Mouse (Mus musculus) kidney, postnatal 0 days (tissue): Measurements from ENCODE around the gene Igsf8. TPM values are rescaled to one million over a fixed set of nuclear protein-coding genes. Genes with fewer than 3 reads are reported as not detected.
A peak's percentile ranks its signal among the peaks of the same experiment; 100 is the strongest.

Source experiments
- ATAC-seq: fragments of 200-750 bp; cut with Nextera tagmentation; replicated peaks from 2 replicates; pipeline ENCODE4 v1.8.0; 2017; ENCODE audit warnings: low read depth, moderate number of reproducible peaks, moderate TSS enrichment, moderate library complexity; ENCODE audit not compliant: low FRiP score
- DNase-seq: peaks from one replicate; pipeline ENCODE4 v3.0.0-alpha.2; 2016; ENCODE audit warnings: low spot score
- H3K27ac ChIP-seq: fragments of 300-500 bp; sonication (generic); 2 replicates; pipeline ENCODE4 v1.5.1; 2014; ENCODE audit warnings: mild to moderate bottlenecking
- H3K27me3 ChIP-seq: fragments of 300-500 bp; sonication (generic); 2 replicates; pipeline ENCODE4 v1.6.1; 2014; ENCODE audit warnings: low read length, mixed read lengths; ENCODE audit not compliant: insufficient read depth
- H3K36me3 ChIP-seq: fragments of 300-500 bp; sonication (generic); 2 replicates; pipeline ENCODE4 v1.6.1; 2014; ENCODE audit warnings: low read length, mixed read lengths; ENCODE audit not compliant: insufficient read depth
- H3K4me1 ChIP-seq: fragments of 300-500 bp; sonication (generic); replicated peaks from 2 replicates; pipeline ENCODE4 v1.6.1; 2014; ENCODE audit warnings: antibody characterized with exemption, low read length, mixed read lengths; ENCODE audit not compliant: insufficient read depth
- H3K4me2 ChIP-seq: fragments of 300-500 bp; sonication (generic); 2 replicates; pipeline ENCODE4 v1.6.1; 2014; ENCODE audit warnings: mild to moderate bottlenecking, low read length, moderate library complexity, mixed read lengths
- H3K4me3 ChIP-seq: fragments of 300-500 bp; sonication (generic); replicated peaks from 2 replicates; pipeline ENCODE4 v1.5.1; 2014; ENCODE audit warnings: low read depth, low read length
- H3K9ac ChIP-seq: fragments of 300-500 bp; sonication (generic); 2 replicates; pipeline ENCODE4 v1.6.1; 2014; ENCODE audit warnings: low read depth, low read length
- H3K9me3 ChIP-seq: fragments of 300-500 bp; sonication (generic); replicated peaks from 2 replicates; pipeline ENCODE4 v1.6.1; 2016; ENCODE audit warnings: low read length, inconsistent platforms, mixed read lengths
- CTCF ChIP-seq: IDR thresholded peaks from 2 replicates; pipeline ENCODE4 v1.5.1; 2016; ENCODE audit warnings: antibody characterized with exemption, low read depth, mild to moderate bottlenecking, moderate library complexity
- WGBS: fragments of 180-500 bp; shearing (Covaris S2); extraction: QIAGEN DNeasy Blood & Tissue Kit; methylation state at CpG from one replicate; pipeline ENCODE4 v1.1.7; 2014; 5-methylcytosine and 5-hydroxymethylcytosine counted together
- polyA plus RNA-seq: library from polyadenylated mRNA; unstranded; fragments of >200 nt; fragmentation: Nextera tagmentation; extraction: Ambion mirVana; gene quantifications from 2 replicates; pipeline ENCODE4 v1.2.1, GENCODE M21; 2015

Igsf8 gene
- polyA plus RNA-seq, 1 experiment from 2014 or later: 39.0 TPM

DNA sequence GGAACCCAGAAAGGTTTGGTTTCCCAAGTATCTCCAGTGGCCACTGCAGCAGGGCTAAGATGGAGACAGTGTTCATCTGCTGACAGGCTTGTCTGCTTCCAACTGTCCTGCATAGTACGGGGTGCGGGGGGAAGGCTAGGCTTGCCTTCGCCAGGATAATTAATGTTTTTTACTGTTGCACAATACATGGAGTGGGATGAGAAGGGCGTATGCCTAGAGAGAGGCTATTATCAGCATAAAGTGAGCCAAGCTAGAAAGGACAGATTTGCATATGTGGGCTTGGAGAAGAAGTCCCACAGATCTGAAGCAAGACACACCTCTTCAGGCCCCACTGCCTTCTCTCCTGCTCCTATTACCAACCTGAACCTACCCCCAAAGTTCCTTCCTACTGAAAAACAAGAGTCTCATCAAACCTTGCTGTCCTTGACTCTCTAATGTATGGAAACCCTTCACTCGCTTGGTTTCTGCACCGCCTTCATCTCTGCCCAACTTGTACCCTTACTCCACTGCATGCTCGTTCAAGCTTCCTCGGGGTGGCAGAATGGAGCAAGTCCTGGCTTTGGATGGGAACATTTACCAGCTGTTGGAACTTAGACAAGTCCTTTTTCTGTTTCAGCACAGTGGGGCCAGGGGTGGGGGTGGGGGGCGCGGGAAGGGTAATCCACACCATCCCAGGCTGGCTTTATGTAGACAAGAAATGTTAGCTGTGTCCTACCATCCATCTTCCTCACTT is 20.2 kb downstream of the Igsf8 start:
- ATAC-seq (no peak), DNase-seq (no peak)
- peak; percentile 27; the same call in 1 of the 2 replicates for TF ChIP-seq CTCF
- no peaks in the 10 kb centered on the region for H3K36me3 ChIP-seq
- no peaks in the 10 kb centered on the region for H3K9me3 ChIP-seq
- no peak overlapping the region for H3K27ac ChIP-seq
- H3K4me1 ChIP-seq: no peaks in the 10 kb centered on the region
- WGBS: 62% methylated on average over 10 of the region's 10 CpGs
- no peak overlapping the region for H3K4me2 ChIP-seq
- H3K27me3 ChIP-seq: no peaks in the 10 kb centered on the region
- no peak overlapping the region for H3K9ac ChIP-seq
- H3K4me3 ChIP-seq: no peak overlapping the region

GRCm38 (mm10) chr1:172283073-172283472 is 21.6 kb downstream of the Igsf8 start:
- Histone ChIP-seq H3K4me2 (no peak overlapping the region), H3K27me3 (no peaks in the 10 kb centered on the region), H3K9ac (no peak overlapping the region), H3K9me3 (no peaks in the 10 kb centered on the region), H3K4me1 (no peaks in the 10 kb centered on the region), H3K4me3 (no peak overlapping the region), H3K36me3 (no peaks in the 10 kb centered on the region), H3K27ac (no peak overlapping the region)
- WGBS: 88% methylated on average over 6 of the region's 6 CpGs
- TF ChIP-seq CTCF: no peak
- DNase-seq (no peak), ATAC-seq (no peak)

- ATAC-seq: no peak
- TF ChIP-seq CTCF: no peak
- Histone ChIP-seq H3K9me3 (no peaks in the 10 kb centered on the region), H3K4me1 (no peaks in the 10 kb centered on the region), H3K36me3 (no peaks in the 10 kb centered on the region), H3K4me2 (no peak overlapping the region), H3K9ac (no peak overlapping the region), H3K27ac (no peak overlapping the region), H3K4me3 (no peak overlapping the region), H3K27me3 (no peaks in the 10 kb centered on the region)
- no peak for DNase-seq
- WGBS: 91% methylated on average over 14 of the region's 14 CpGs
Measured at GRCm38 (mm10) chr1:172284221-172284620, 22.8 kb downstream of the Igsf8 start.

DNA sequence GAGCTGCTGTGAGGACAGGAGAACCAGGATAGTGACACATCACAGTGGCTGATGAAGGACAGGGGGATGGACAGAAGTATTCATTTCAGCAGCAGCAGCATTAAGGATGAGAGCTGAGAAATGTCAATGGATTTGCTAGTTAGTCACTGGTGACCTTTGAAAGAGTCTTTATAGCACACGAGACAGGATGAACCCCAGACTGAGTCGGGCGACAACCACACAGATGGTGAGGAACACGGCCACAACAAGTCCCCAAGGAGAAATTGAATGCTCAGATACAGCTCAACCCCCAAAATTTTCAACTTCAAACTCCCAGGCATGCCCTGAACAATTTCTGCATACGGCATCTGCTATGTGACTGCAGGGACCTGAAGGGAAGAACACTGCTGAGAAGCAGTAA is 25.3 kb downstream of the Igsf8 start:
- Histone ChIP-seq H3K27ac (no peak overlapping the region), H3K36me3 (no peaks in the 10 kb centered on the region), H3K4me3 (no peak overlapping the region), H3K4me1 (no peaks in the 10 kb centered on the region), H3K27me3 (no peaks in the 10 kb centered on the region), H3K9ac (no peak overlapping the region), H3K4me2 (no peak overlapping the region), H3K9me3 (no peaks in the 10 kb centered on the region)
- no peak for TF ChIP-seq CTCF
- 82% methylated on average over 5 of the region's 5 CpGs for WGBS
- DNase-seq (no peak), ATAC-seq (no peak)

GRCm38 (mm10) chr1:172288900-172289616 is 27.6 kb downstream of the Igsf8 start:
- Histone ChIP-seq H3K36me3 (no peaks in the 10 kb centered on the region), H3K9ac (no peak overlapping the region), H3K27ac (no peak overlapping the region), H3K9me3 (no peaks in the 10 kb centered on the region), H3K4me2 (no peak overlapping the region), H3K27me3 (no peaks in the 10 kb centered on the region), H3K4me1 (0 out of 2 replicates have a peak, but pooled peaks cover 5% of the 10 kb centered on the region), H3K4me3 (no peak overlapping the region)
- 78% methylated on average over 11 of the region's 11 CpGs for WGBS
- ATAC-seq (no peak), DNase-seq (no peak)
- TF ChIP-seq CTCF: no peak

- Histone ChIP-seq H3K9ac (no peak overlapping the region), H3K9me3 (no peaks in the 10 kb centered on the region), H3K36me3 (no peaks in the 10 kb centered on the region), H3K27me3 (no peaks in the 10 kb centered on the region), H3K4me2 (no peak overlapping the region), H3K4me1 (0 out of 2 replicates have a peak, but pooled peaks cover 5% of the 10 kb centered on the region), H3K27ac (no peak overlapping the region), H3K4me3 (no peak overlapping the region)
- no peak for TF ChIP-seq CTCF
- ATAC-seq (no peak), DNase-seq (no peak)
- WGBS: 58% methylated on average over 3 of the region's 3 CpGs
Measured at GRCm38 (mm10) chr1:172289617-172289946, 28.1 kb downstream of the Igsf8 start.
